Mouse (Mus musculus) T-helper 2 cell (primary cell): Measurements from ENCODE around the gene Kcnj6.
"Not testable (repeated sequence)": the region's sequence is repeated elsewhere in the genome, so short reads cannot be mapped to it uniquely, and the experiment has no call there.

Experiments used
- in situ Hi-C: fragments of 300-600 bp; cut with MboI, MseI; formaldehyde crosslinking; loops from one replicate; pipeline ENCODE4 v1.15.1; 2025; ENCODE audit warnings: high pct_unique_total_duplicates

Kcnj6 gene

DNA sequence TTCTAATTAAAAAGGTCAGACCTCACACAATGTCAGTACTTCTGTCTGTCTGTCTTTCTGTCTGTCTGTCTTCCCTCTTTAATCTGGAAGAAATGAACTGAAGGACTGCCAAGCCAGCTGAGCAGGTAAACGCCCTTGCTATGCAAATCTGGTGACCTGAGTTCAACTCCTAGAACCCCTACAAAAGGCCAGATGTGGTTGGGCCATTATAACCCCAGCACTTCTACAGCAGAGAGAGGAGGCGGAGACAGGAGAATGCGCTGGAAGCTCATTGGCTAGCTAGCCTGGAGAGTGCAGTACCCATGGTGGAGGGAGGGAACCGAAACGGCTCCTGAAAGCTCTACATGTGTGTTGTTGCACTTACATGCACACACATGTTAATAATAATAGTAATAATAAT lies 141.5 kb downstream of the Kcnj6 start:
- in situ Hi-C loops: no loop called here

DNA sequence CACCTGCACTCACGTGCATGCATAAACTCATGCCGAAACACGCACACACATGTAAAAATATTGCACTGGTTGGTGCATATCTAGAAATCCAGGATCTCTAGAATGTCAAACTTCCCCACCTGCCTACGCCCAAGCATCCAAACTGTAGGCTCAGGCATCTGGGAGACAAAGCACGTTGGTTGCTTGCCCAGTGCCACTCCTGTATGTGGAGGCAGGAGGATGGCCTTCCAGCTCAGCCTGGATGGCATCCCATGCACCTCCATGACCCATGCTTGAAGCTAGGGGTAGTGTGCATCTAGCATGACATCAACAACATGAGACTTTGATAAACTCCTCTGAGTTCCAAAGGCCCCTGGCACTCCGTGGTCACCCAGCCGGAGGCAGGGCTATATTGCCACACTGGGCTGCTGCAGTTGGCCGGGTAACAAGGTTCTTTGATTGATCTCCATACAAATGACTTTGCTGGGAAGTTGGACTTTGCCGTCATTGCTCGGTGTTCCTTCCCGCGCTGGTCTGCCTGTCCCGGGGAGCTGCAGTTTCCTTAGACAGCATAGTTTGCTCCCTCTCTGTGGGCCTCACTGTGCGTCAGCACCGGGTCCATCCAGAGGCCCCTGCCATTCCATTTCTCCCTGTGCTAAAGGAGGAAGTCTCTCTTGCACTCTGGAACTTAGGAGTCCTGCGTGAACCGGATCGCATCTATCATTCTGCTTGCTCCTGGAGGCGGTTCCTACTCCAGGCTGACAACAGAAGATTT lies 144.9 kb downstream of the Kcnj6 start:
- in situ Hi-C loops: no loop called here

DNA sequence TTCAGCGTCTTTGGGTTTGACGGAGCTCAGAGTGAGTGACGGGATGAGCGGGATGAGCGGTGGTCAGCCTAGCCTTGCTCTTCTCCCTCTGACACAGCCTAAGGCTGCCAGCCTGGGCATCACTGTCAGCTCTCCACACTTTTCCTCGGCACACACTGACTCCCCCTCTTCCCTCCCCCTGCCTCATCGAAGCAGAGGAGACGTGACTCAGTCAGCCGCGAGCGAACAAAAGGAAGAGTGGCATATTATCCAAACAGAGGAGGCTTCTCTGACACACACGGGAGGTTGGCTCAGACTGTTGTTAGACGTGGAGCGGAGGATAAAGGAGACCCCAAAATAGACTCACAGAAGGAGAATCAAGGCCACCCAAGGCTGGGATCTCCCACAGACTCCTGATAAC lies 147.1 kb downstream of the Kcnj6 start:
- in situ Hi-C loops: no loop called here

DNA sequence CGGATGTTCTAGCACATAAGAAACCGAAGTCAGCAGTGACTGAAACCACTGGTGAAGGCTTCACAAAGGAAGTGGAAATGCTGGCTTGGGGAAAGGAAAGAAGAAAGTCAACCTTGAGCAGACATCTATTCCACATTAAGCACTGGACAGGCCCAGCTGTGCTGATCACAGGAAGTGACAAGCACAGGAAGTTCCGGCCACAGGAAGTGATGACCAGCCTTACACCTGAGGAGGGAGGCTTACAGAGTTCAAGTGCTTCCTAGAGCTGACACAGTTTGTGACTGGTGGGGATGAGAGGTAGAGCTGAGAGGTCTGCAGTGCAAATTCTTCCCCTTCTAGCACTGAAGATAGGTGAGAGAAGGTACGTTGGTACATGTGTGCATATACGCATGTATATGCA lies 151.5 kb downstream of the Kcnj6 start:
- in situ Hi-C loops: loop anchor here (10.0 kb wide), 1 partner anchor 1099 kb away; no protein-coding TSS in a partner anchor

DNA sequence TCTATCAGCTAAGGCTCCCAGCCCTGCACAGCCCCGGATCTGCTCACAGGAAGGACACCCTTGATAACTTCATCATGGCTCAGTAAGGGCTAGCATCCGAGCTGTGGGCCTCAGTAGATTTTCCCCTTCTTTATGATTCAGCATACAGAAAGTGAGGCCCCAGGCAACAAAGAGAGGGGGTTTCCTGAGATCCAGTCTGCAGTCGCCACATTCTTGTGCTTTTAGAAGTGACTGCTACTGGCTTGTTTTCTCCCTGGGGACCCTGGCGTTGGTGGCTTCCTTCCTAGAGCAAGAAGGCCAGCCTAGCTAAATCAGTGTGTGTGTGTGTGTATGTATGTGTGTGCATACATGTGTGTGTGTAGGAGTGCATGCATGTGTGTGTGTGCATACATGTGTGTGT lies 152.7 kb downstream of the Kcnj6 start:
- in situ Hi-C loops: loop anchor here (10.0 kb wide), 1 partner anchor 1100 kb away; no protein-coding TSS in a partner anchor

DNA sequence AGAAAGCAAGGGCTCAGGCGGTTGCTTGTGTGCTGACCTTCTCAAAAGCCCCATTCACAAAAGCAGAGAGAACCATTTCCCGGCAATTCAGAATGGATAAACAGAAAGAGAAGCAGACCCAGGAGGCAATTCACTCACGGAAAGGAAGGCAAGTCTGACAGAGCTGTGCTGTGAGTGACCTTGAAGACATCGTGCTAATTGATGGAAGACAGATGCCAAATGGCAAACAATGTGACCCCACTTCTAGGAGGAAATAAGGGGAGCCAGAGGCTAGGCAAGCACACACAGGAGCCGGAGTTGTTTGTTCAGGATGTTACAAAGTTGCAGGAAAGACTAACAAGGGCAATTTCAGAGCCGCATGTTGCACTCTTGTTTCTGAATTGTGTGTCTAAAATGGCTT lies 158.1 kb downstream of the Kcnj6 start:
- in situ Hi-C loops: no loop called here

DNA sequence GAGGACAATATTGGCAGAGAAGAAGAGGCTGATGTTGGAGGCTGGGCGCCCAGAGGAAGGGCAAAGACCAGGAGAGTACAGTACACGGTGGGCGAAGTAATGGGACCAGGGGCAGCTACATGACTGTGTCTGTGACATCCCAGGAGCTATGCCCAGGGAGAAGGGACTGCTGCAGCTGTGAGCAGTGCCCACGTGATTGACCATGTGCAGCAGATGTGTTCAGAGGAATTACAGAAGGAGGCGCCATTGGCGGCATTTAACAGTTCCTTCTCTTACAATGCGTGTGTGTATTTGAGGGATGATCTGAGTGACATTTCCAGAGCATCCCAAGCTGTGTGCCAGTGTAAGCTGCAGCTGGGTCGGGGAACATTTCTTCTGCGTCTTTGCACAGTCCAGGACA lies 159.6 kb downstream of the Kcnj6 start:
- in situ Hi-C loops: no loop called here

DNA sequence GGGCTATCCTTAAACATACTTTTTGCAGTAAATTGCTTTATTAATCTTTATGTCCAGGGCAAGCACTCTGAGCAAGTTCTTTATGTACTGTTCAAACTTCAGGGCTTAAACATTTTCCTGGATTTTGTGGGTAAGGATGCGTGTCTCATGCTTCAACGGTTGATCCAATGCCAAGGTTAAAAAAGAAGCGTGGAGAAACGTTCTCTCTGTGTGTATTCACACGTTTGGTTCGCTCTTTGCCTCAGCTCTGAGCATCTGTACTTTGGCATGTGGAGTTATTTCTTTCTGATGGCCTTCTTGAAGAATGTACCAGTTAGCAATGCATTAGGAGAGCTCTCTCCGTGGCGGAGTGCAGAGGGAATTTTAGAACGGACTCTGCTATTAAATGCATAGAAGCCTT lies 163.0 kb downstream of the Kcnj6 start:
- in situ Hi-C loops: no loop called here

DNA sequence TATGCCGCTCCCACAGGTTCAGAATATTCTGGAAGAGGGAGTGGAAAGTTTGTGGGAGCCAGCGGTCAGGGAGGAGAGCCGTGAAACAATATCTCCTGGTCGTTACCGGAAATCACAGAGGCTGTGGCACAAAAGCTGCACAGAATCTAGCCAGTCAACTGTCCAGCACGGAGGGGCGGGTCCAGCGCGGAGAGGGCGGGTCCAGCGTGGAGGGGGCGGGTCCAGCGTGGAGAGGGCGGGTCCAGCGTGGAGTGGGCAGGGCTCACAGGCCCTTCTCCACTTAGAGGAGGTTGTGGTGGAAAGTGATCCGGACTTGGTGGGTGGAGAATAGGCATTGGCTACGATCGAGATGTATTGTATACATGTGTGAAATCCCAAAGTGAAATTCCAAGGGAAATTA lies 169.3 kb downstream of the Kcnj6 start:
- in situ Hi-C loops: no loop called here

DNA sequence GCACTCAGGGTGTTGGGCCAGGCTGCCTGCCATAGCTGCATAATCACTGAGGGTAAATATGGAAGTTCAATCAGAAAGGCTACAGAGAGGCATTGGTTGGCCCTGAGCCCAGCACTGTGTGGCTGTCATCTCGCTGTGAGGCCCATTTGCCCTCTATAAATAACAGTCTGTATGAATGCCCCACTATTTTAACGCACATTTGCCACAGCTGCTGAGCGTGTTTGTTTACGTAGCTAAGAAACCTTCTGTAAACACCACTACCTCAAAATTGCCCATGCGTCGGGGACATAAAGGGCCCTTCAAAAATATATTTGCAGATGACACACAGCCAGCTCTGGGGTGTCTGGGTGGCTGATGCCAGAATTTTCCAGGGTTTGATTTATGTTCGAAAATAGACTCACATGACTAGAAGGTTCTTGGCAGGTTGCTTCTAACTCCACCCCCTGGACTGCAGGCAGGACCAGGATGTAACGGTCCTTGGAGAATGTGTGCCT lies 170.4 kb downstream of the Kcnj6 start:
- in situ Hi-C loops: no loop called here

DNA sequence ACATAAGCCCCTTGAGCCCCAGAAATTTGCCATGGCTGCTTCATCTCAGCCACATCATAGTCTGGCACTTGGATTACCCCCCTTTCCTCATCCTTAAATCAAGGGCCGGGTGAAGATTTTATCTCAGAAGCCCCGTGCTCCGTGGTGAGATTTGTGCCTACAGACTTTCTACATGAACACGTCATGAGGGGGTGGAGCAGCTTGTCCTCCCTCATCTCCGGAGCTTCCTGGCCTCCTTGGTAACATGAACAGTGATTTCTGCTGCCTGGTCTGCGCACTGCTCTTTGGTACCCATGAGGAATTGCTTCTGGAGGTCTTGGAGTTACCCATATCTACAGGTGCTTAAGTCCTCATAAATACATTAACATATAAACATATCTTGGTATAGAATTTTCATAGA lies 172.2 kb downstream of the Kcnj6 start:
- in situ Hi-C loops: no loop called here

DNA sequence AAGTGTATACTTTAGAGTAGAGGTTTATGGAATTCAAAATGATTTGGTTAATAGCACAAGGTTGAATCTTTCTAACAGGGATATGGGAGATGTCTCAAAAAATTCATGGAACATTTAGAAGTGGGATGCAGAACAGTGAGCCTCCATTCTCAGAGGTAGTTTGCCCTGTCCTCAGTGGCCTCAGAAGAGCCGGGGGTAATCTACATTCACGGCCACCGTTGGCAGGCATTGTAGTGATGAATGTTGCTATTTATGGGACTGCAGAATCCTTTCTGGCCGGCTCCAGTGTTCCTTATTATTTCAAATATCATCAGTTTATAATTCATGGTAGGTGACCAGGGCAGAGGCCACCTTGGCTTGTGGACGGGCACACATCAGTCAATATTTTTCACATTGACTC lies 174.9 kb downstream of the Kcnj6 start:
- in situ Hi-C loops: no loop called here

DNA sequence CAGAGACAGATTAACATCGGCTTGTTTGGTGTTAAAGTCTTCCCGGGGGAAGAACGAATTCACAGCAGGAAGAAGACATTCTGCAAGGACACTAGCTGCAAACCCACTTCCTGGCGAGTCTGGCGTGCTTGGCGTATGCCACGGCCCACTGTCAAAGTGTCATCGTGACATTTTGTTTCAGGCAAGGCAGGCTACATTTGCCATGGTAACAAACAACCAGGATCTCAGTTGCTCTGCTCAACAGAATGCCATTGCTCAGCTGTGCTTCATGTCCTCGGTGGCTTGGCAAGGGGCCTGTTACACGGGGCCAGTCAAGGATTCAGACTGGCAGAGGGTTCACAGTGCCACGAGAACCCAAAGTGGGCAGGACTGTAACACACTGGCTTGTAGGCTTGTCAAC lies 175.9 kb downstream of the Kcnj6 start:
- in situ Hi-C loops: no loop called here

DNA sequence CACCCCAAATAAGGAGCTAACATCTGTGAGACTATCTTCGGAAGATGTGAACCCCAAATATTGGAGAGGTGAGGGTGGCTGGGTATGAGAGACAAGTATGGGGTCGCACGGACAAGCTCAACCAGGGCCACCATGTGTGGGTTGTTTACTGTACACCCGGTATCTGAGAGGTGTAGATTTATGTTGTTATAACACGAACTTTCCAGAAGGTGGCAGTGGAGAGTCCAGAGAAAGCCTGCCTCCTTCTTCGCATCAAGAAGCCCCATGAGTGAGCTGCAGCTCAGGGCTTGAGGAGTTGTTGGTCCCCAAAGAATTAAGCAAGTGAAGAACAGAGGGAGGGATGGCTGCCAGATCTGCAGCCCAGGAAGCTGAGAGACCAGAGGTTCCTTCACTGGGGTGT lies 181.1 kb downstream of the Kcnj6 start:
- in situ Hi-C loops: loop anchor here (10.0 kb wide), 1 partner anchor 178 kb away; the partner anchor contains the start of gene Kcnj6

DNA sequence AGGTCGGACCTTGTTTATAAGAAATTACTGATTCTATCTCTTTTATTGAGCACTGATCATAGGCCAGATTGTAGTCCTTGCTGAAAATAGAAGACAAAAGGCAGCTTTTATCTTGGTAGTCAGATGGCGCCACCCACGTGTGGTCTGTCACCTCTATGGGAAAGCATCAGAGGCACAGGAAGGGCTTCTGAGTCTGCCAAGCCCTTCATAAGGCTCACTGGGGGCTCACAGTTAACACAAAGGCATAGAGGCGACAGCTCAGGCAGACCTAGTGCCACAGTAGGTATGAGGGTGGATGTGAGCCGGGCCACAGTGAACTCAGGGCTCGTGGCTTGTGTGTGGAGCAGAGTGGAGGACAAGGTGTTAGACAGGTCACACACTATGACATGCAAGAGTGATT lies 181.6 kb downstream of the Kcnj6 start:
- in situ Hi-C loops: loop anchor here (10.0 kb wide), 1 partner anchor 179 kb away; the partner anchor contains the start of gene Kcnj6

DNA sequence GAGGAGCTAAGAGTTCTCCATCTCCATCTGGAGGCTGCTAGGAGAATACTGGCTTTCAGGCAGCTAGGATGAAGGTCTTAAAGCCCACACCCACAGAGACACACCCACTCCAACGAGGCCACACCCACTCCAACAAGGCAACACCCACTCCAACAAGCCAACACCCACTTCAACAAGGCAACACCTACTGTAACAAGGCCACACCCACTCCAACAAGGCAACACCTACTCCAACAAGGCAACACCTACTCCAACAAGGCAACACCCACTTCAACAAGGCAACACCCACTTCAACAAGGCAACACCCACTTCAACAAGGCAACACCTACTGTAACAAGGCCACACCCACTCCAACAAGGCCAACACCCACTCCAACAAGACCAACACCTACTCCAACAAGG lies 188.2 kb downstream of the Kcnj6 start:
- in situ Hi-C loops: not testable (repeated sequence)

DNA sequence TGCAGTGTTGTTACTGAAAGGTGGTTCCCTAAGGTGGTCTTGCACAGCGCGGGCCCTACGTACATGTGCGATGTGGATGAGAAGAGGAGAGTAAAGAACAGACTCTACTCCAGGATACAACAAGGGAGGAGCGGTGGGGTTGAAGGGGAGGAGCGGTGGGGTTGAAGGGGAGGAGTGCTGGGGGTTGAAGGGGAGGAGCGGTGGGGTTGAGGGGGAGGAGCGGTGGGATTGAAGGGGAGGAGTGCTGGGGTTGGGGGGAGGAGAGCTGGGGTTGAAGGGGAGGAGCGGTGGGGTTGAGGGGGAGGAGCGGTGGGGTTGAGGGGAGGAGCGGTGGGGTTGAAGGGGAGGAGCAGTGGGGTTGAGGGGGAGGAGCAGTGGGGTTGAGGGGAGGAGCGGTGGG lies 199.3 kb downstream of the Kcnj6 start:
- in situ Hi-C loops: no loop called here

DNA sequence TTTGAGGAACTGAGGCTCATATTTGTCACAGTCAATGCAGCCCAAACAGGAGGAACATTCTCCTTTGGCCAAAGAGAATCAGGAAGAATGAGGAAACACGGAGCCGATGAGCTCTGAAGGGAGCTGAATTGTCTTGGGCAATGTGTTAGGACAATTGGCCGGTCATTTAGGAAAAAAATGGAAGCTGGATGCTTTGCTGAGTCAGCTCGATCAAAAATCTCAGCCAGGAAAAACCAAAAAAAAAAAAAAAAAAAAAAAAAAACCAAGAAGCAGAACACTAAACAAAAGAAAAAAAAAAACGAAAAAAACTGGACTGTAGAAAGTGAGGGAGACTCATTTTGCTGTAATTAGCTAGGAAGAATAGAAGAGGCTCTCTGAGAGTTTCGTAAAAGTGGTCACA lies 200.1 kb downstream of the Kcnj6 start:
- in situ Hi-C loops: no loop called here

DNA sequence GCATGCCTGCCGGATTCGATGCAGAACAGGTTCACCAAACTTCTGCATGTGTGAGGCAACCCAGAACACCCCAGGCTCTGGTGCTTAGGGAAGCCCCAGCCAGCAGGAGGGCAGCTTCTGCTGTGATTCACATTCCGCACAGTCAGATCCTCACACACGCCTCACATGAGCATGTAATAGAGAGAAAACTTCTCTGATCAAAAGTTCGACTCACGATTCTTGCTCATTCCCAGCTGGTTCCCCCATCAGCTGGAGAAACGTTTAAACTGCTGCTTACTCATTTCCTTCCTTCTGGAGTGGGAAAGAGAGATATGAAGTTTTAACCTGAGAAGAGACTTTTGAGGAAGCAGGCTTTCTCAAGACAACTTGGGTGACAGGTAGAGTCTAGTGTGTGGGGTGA lies 204.5 kb downstream of the Kcnj6 start:
- in situ Hi-C loops: loop anchor here (5.0 kb wide), 1 partner anchor 549 kb away; no protein-coding TSS in a partner anchor

DNA sequence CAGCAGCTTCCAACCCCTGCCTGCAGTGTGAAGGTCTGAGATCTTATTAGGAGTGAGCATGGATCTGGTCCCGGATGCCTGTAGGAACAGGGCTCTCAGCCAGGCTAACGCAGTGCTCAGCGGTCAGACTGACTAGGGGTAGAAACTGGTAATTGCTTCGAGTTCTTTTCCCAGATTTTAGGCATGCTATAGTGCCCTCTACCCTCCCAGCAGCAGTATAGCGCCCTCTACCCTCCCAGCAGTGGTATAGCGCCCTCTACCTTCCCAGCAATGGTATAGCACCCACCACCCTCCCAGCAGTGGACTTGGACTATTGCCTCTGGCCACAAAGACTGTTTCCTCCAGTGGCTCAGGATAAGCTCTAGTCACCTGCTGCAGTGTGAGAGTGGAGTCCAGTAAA lies 207.5 kb downstream of the Kcnj6 start:
- in situ Hi-C loops: loop anchor here (5.0 kb wide), 1 partner anchor 552 kb away; no protein-coding TSS in a partner anchor

DNA sequence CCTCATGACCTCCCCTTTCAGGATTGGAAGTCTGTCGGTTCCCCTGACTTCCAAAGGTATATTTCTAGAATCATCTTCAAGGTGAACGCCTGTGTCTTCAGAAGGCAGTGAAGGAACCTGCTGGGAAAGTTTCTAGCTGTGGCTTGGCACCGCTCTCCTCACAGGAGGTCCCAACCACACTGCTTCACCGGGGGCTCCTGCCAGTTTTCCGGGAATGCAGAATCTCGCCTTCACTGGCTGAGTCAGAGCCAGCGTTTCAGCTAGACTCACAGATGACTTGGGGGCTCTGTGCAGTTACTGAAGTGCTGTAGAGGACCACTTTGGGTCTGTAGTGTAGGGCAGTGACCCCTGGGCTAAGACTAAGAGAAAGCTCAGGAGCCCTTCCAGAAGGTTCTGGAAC lies 208.8 kb downstream of the Kcnj6 start:
- in situ Hi-C loops: no loop called here

DNA sequence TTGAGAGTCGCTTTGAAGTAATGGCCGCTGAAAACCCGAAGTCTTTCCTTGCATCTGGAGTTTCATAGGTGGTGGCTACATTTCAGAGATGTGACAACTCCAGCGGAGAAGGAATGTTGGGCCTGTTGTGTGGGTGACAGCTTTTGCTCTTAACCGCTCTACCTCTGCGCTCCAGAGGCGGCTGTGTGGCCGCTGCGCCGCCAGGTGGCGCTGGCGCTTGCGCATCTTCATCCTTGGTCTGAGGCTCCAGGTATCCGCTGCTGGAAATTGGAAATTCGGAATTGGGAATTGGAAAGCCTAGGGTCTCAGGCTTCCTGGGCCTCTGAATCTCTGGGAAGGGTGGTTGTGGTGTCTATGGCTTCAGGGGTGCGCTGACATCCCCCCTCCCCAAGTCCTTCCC lies 209.3 kb downstream of the Kcnj6 start:
- in situ Hi-C loops: no loop called here

DNA sequence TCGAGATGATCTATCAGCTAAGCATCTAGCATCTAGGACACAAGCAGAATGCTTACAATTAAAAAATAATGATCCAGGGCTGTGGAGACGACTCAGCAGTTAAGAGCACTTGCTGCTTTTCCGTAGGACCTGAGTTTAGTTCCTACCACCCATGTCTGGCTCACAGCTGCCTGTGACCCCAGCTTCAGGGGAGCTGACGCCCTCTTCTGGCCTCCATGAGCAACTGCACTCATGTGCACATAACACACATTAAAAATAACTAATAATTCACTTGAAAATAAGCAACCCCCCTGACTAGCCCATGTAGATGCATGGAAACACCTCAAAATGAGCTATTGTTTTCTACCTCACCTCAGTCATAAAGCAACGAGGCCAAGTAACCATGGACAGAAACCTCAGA lies 211.6 kb downstream of the Kcnj6 start:
- in situ Hi-C loops: no loop called here

DNA sequence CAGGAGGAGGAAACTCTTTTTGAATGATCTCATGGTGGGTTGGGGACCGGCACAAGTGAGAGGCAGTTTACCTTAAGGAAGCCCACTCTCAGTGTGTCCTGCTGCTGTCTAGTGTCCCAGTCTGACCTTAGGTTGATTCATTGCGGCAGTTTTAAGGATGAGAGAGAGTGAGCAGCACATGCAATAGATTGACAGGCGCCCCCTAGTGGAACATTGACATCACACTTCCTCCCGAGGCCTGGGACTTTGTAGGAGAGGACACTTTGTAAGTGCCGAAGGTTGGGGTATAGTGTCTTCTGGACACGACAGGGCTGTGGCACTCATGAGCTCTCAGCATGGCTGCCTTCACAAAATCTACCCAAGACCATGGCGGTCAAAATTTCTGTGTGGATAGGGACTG lies 213.8 kb downstream of the Kcnj6 start:
- in situ Hi-C loops: no loop called here
